In the genomic region with DNA sequence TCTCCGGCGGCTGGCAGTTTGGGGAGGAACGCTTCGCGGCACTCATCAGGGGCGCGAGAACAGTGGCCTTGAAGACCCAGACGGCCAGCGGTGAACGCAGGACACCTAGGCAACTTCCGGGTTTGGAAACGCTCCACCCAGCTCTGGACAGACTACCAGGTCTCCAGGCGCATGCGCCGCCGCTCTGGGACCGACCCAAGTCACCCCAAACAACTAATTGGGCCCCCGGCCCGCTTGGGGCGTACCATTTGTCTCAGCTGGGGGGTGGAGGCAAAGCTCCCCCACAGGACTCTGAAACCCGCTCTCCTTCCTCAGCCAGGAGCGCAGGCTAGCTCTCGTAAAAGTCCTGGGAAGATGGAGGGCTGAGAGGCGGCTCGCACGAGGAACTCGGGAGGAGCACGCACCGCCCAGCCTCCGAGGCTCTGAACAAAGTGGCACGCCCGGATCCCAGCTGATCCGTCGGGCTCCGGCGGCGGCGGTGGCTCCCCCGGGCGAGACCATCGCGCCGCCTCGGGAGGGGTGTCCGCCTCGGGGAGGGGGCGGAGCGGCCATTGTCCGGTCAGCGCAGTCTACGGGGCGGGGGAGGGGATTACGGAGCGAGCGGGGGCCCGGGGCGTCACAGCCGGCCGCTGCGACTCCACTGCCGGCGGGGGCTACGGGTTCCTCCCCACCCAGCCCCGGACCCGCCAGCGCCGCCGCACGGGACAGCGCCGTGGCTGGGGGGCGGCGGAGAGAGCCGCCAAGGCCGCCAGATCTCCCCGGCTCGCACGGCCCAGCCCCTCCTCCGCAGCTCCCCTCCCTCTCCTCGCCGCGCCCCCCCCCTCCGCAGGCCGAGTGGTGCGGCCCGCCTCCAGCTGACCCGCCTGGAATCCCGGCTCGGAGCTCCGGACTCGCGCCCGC, we compare ENCODE assay signal across 7 mouse cellular contexts. TPM values are rescaled to one million over a fixed set of nuclear protein-coding genes. Genes with fewer than 3 reads are reported as not detected.
A peak's percentile ranks its signal among the peaks of the same experiment; 100 is the strongest.
DNase-seq lines count a peak whose midpoint lies in the region; ATAC-seq lines count a peak whose summit lies in the region.

Zfand3 (plus strand) TSS at position 531 of the 900 bp plus-strand sequence.

- peak; percentile 96 for ATAC-seq in intestine, embryonic 15.5 days

- H3K27me3 ChIP-seq in intestine, embryonic 15.5 days (replicated peaks): no peaks in the 10 kb centered on the region
- peaks cover 29% of the 10 kb centered on the region for H3K27me3 ChIP-seq in midbrain, embryonic 10.5 days (ENCODE audit: low read depth, poor library complexity, severe bottlenecking)

- no peaks in the 10 kb centered on the region for H3K9me3 ChIP-seq in intestine, embryonic 15.5 days
- no peaks in the 10 kb centered on the region for H3K9me3 ChIP-seq in midbrain, embryonic 10.5 days (replicated peaks)

- H3K9ac ChIP-seq in intestine, embryonic 15.5 days: peak within 1 kb of the TSS; percentile 99

- peak; percentile 98 for DNase-seq in adrenal gland, adult 2 months
- DNase-seq in embryo, embryonic 11.5 days (ENCODE audit: low read depth, low spot score): peak; percentile 92
- peak; percentile 95 to 97 for DNase-seq in gastrocnemius, postnatal 36 days
- DNase-seq in left cerebral cortex, postnatal 25 days (ENCODE audit: low spot score in 2 of 2): peak; percentile 89 to 92
- peak; percentile 96 for DNase-seq in midbrain, embryonic 10.5 days (ENCODE audit: low spot score)
- DNase-seq in right cerebral cortex, postnatal 4 days: peak; percentile 90

- H3K27ac ChIP-seq in intestine, embryonic 15.5 days: peak within 1 kb of the TSS; percentile 99
- peak within 1 kb of the TSS; percentile 100 for H3K27ac ChIP-seq in midbrain, embryonic 10.5 days (replicated peaks)

- WGBS in intestine, embryonic 15.5 days: under 1% methylated on average over 76 of the region's 93 CpGs
- WGBS in midbrain, embryonic 10.5 days: under 1% methylated on average over 84 of the region's 93 CpGs

- H3K4me1 ChIP-seq in intestine, embryonic 15.5 days (replicated peaks): peaks cover 22% of the 10 kb centered on the region
- peaks cover 51% of the 10 kb centered on the region for H3K4me1 ChIP-seq in midbrain, embryonic 10.5 days

- peak within 1 kb of the TSS; percentile 98 for H3K4me3 ChIP-seq in intestine, embryonic 15.5 days (replicated peaks)
- H3K4me3 ChIP-seq in midbrain, embryonic 10.5 days: peak within 1 kb of the TSS; percentile 99

- peak within 1 kb of the TSS; percentile 80 for H3K4me2 ChIP-seq in intestine, embryonic 15.5 days (replicated peaks)

- H3K36me3 ChIP-seq in intestine, embryonic 15.5 days: no peaks in the 10 kb centered on the region
- H3K36me3 ChIP-seq in midbrain, embryonic 10.5 days: peaks cover 17% of the 10 kb centered on the region; the same call in 1 of the 2 replicates

- intact Hi-C loops in gastrocnemius, postnatal 36 days (cut with DNase I): no loop called here
- intact Hi-C loops in left cerebral cortex, postnatal 25 days (cut with DNase I): loop anchor here (5.0 kb wide), 2 partner anchors 193 to 453 kb away; no protein-coding TSS in a partner anchor

RNA-seq across cellular contexts. Expression of gene Zfand3, which starts in this region (rescaled TPM):
- total RNA-seq in adrenal gland, adult 2 months (2021): 100 to 1,000 TPM; 164 to 210 TPM
- polyA plus RNA-seq in adrenal gland, adult 2 months (2012; rRNA removed): 60.9 and 67.0 TPM in 2 replicates
- total RNA-seq in gastrocnemius, postnatal 36 days (2021): 100 to 1,000 TPM; 155 to 159 TPM
- 43.0 and 47.5 TPM in 2 replicates for polyA plus RNA-seq in intestine, embryonic 15.5 days (2015; fragmentation: Nextera tagmentation; extraction: Ambion mirVana)
- 100 to 1,000 TPM; 114 to 122 TPM for total RNA-seq in left cerebral cortex, postnatal 25 days (2021)
- 68.1 and 80.5 TPM in 2 replicates for polyA plus RNA-seq in midbrain, embryonic 10.5 days (2016; fragmentation: Nextera tagmentation; extraction: Ambion mirVana)

Comparison
In these comparisons a context has a peak if more than half of its experiments do, and no peak if none do; other contexts are left out.
1. Peak in every context shown above with its lines: DNase-seq, ATAC-seq, H3K4me3 ChIP-seq and H3K27ac ChIP-seq.